Mouse (Mus musculus) ES-Bruce4 (cell line): ENCODE data around the gene Zfp426.

ENCODE experiments used
- CTCF ChIP-seq: IDR thresholded peaks from one replicate; pipeline ENCODE4 v1.8.1; 2011; ENCODE audit warnings: low read depth, low read length
- EP300 ChIP-seq: IDR thresholded peaks from 2 replicates; pipeline ENCODE4 v1.6.1; 2011; ENCODE audit warnings: low read depth, low read length; ENCODE audit not compliant: insufficient read depth

DNA sequence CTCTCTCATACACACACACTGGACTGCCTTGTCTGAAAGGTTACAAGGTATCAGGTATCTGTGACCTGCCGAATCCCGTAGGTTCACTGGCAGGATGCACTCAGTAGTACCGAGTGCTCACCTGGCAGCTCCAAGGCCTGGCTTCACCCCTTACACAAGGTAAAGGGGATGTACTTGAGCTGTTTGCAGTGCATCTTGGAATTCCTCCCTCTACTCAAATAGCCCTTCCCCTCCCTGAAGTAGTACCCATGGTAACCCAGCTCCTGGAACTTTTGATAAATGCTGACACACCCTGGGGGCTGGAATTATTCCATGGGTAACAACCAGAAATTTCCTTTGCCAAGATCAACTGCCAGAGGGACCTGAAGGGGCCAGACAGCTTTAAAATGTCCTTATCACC lies 21.5 kb upstream of the Zfp426 start:
- TF ChIP-seq CTCF = no peak
- no peak for TF ChIP-seq EP300
